Mouse (Mus musculus) telencephalon, adult 2 months (tissue): Measurements from ENCODE around the gene Elf3.
"Not testable (repeated sequence)": the region's sequence is repeated elsewhere in the genome, so short reads cannot be mapped to it uniquely, and the experiment has no call there.

Source experiments
- DNase-seq: peaks from one replicate; pipeline ENCODE4 v3.0.0-alpha.2; 2011; ENCODE audit warnings: low read depth, low spot score

Gene Elf3

GRCm38 (mm10) chr1:135258380-135259127, at the start of gene Elf3:
TSS of gene Elf3 (minus strand) at chr1:135258568.
- DNase-seq: no peak

GRCm38 (mm10) chr1:135290908-135291307, 32.5 kb upstream of the Elf3 start:
- DNase-seq: no peak

- no peak for DNase-seq
These were observed 27.9 kb upstream of the Elf3 start for GRCm38 (mm10) chr1:135286311-135286710.

- no peak for DNase-seq
These were observed 25.5 kb upstream of the Elf3 start, which contains the start of gene Rnpep for GRCm38 (mm10) chr1:135283826-135284291. TSS of gene Rnpep (minus strand) at chr1:135284084.

- DNase-seq: no peak
These were observed 25.0 kb upstream of the Elf3 start for GRCm38 (mm10) chr1:135283287-135283825.

- DNase-seq: no peak
These were observed 24.3 kb upstream of the Elf3 start for GRCm38 (mm10) chr1:135282536-135283286.

- no peak for DNase-seq
These were observed 23.5 kb upstream of the Elf3 start for GRCm38 (mm10) chr1:135281841-135282240.

- DNase-seq: no peak
These were observed 22.3 kb upstream of the Elf3 start for GRCm38 (mm10) chr1:135280646-135281045.

GRCm38 (mm10) chr1:135271371-135271770, 13.0 kb upstream of the Elf3 start:
- no peak for DNase-seq

- DNase-seq: no peak
These were observed 9.5 kb upstream of the Elf3 start for GRCm38 (mm10) chr1:135267663-135268446.

- no peak for DNase-seq
These were observed 7.5 kb upstream of the Elf3 start for GRCm38 (mm10) chr1:135265834-135266233.

GRCm38 (mm10) chr1:135263316-135263715, 4.9 kb upstream of the Elf3 start:
- DNase-seq: no peak

- DNase-seq: no peak
These were observed 4.0 kb upstream of the Elf3 start for GRCm38 (mm10) chr1:135262329-135262728.

- DNase-seq: no peak
These were observed 2.6 kb upstream of the Elf3 start for GRCm38 (mm10) chr1:135260931-135261330.

- peak; percentile 35 for DNase-seq
These were observed 714 bp upstream of the Elf3 start for GRCm38 (mm10) chr1:135259128-135259436.

- no peak for DNase-seq
These were observed 2.1 kb downstream of the Elf3 start for GRCm38 (mm10) chr1:135256299-135256698.

- DNase-seq: no peak
These were observed 5.5 kb downstream of the Elf3 start for GRCm38 (mm10) chr1:135252854-135253253.

GRCm38 (mm10) chr1:135251405-135251804, 7.0 kb downstream of the Elf3 start:
- DNase-seq: no peak

GRCm38 (mm10) chr1:135250706-135251105, 7.7 kb downstream of the Elf3 start:
- no peak for DNase-seq

GRCm38 (mm10) chr1:135248434-135248850, 9.9 kb downstream of the Elf3 start:
- peak; percentile 55 for DNase-seq

- no peak for DNase-seq
These were observed 14.4 kb downstream of the Elf3 start for GRCm38 (mm10) chr1:135244014-135244413.

GRCm38 (mm10) chr1:135240206-135240605, 18.2 kb downstream of the Elf3 start:
- DNase-seq: not testable (repeated sequence)
